Mouse (Mus musculus) frontal cortex, postnatal 10 days (tissue): ENCODE measurements at regions not wholly inside any gene's neighbourhood (a gene's known extent, or its start where the extent isn't known, plus 50 kb on each side); places are given as distances from the start of the nearest gene placed in this dataset.

ENCODE experiments used
- DNase-seq, 2 experiments: peaks; one replicate each; pipeline ENCODE4 v3.0.0; 2022; ENCODE audit warnings: low spot score in 2 of 2, mixed read lengths in 1 of 2

DNA sequence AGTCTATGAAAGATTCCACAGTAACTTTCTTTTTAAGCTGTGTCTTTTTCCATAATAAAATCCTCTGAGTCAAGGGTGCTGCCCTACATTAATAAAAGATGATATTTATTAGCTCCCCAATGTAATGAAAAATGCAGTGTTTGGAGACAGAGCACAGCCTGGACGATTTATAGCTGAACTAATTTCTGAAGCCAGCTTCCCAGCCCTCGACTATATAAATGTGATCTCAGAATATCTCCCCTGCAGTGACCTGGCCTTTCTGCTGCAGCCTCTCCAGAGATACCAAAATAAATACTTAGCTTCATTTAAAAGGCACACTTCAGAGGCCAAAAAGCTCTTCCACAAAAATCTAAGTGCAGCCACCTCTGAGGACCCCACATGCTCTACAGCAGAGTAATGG lies 534.7 kb downstream of the Zfp619 start:
- DNase-seq, result no peak

DNA sequence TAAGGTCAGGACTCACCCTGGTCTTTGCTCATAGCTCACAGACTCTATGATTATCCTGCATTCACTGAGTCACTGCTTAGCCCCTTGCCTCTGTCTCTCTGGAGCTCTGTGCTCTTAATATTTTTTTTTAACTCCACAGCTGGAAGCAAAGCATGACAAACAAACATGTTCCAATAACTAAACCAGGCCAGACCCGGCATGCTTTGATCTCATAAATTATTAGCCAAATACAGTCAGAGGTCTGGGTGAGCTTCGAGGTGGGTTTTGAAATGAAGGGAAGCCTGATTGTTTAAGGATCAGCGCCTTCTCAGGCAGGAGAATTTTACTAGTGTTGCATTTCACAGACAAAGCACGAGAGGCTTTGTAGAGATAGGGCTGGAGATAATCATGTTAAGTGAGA lies 541.3 kb downstream of the Zfp619 start:
- no peak for DNase-seq

GRCm38 (mm10) chr7:40064631-40065030 lies 547.1 kb downstream of the Zfp619 start:
- DNase-seq, result no peak

DNA sequence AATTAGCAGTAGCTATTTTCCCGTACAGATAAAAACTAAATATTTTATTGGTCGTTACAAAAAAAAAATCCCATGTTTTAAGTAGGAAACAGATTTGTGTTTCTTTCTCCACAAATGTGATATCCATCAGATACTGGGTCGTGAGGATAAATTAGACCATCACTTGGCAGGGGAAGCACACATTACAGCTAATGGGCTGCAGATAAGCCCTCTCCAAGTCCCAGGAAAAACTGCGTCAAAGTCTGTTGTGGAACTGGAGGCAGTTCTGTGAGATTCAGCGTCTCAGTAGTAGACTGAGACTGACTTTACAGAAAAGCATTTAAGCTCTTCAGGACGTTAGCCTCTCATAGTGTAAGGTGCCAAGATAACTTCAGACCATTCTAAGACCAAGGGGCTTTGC lies 548.0 kb downstream of the Zfp619 start:
- no peak for DNase-seq

GRCm38 (mm10) chr7:40067378-40067777 lies 549.8 kb downstream of the Zfp619 start:
- DNase-seq, result no peak

GRCm38 (mm10) chr7:40071313-40071712 lies 553.7 kb downstream of the Zfp619 start:
- no peak for DNase-seq

DNA sequence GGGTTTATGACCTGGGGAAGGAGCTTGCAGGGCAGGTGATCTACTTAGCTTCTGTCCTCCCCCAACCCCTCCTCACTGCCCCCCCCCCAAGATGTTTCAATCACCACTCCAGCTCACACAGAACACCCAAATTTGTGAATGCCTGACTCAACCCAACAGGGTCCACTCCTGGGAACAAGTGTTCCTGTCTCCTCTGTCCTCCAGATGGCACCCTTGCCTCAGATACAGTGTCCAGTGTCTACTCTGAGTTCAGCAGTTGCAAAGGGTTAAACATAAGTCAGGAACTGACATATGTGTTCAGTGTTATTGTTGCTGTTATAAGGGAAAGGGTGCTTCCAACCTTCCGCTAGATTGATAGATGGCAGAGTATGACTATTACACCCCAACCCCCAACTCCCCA lies 554.9 kb downstream of the Zfp619 start:
- peak in 1 of 2 experiments; percentile 16 for DNase-seq

DNA sequence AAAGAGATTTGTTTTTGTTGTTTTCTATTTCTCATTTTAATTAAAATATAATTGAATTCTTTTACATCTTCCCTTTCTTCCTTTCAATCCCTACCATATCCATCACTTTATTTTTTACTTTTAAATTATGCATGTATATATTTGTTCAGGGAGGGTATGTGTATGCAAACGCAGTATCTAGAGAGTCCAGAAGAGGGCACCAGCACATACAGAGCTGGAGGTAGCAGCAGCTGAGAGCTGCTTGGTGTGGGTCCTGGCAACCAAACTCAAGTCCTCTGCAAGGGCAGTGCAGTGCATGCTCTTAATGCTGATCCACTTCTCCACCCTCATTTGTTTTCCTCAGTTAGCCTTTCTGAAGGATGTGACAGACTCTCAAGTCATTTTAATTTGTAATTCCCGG lies 568.7 kb downstream of the Zfp619 start:
- DNase-seq, result no peak

DNA sequence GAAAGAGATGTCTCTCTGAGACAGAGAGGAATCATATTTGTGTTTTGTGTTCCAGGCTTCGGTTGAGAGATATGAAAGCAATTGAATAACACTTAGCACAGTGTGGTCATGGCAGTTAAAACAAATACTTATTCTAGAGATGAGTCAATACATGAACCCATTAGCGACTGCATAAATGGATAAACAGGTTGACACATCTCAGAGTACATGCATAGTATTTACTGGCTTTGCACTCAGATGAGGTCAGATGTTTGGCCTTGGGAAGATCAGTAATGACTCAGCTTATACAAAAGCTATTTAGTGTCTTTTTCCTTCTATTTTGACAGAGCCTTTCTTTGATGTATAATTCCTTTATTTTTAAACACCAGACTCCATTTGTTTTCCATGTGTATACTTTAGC lies 579.5 kb downstream of the Zfp619 start:
- DNase-seq, result no peak

GRCm38 (mm10) chr7:40103057-40103945 lies 585.7 kb downstream of the Zfp619 start:
- DNase-seq, result no peak

DNA sequence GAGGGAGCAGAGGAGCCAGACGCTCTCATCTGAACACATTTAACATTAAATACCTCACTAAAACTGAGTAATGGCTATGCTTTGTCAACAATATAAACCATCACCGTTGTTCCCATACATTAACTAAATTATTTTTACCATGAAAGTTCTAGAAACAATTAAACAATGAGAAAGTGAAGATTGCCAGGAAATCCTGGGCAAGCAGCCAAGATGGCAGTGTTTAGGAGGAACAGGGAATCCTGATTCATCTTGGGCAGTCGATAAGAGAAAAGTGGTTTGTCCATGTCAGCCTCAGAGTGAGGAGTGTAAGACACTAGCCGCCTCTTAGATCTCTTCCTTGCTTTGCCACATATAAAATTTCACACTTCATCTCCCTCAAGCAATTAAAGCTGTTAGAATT lies 625.3 kb downstream of the Zfp619 start:
- no peak for DNase-seq

DNA sequence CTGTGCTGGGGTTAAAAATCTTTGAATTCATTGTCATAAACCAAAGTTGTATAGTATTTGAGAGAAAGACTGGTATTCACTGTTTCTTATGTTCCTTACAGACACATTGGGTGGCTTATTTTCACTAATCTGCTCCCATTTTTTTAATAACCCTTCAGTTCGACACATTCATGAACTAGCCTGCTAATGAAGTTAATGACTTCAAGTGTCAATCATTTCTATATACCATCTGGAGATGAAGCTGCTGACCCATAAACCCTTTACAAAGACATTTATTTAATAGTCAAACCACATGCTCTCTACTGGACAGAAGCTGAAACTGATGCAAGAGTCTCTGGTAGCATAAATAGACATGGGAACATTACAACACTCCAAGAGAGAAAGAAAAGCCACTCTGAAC lies 626.9 kb downstream of the Zfp619 start:
- no peak for DNase-seq

GRCm38 (mm10) chr7:40177570-40177969 lies 660.0 kb downstream of the Zfp619 start:
- DNase-seq, result no peak

DNA sequence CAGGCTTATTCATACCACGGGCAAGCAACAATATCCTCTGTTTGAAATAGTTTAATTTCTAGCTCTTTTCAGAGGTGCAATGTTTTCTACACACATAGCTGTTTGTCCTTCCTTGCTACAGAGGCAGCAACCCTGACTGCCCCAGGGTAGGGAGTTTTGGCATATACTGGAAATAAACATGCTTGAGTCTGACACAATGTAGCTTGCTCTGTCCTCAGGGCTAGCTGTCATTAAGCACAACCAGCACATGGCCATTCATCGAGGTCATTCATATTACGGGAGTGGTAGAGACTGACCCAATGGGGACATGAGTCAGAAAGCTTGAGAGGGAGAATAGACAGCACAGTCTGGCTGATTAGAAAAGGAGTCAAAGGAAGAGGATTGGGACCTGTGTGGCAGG lies 677.8 kb downstream of the Zfp619 start:
- no peak for DNase-seq

DNA sequence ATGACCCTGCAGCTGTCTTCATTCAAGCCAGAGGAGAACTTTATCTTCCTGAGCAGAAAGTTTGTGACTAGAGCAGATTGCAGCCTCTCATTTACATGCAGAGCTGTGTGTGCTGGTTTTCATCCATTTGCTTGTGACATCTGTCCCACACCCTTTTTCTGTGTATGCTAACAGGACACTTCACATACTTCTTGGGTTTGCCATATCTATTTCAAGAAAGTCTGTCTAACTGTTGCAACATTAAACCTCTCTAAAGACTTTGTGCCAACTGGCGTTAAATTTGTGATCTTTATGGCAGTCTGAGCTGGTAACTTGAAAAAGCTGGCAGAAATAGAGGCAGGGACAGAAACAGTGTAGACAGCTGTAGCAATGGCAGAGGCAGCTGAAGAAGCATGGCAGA lies 685.0 kb downstream of the Zfp619 start:
- peak in 1 of 2 experiments; percentile 27 for DNase-seq

- no peak for DNase-seq
Observed at GRCm38 (mm10) chr7:40211956-40212355, 686.2 kb upstream of the Vstm2b start.

DNA sequence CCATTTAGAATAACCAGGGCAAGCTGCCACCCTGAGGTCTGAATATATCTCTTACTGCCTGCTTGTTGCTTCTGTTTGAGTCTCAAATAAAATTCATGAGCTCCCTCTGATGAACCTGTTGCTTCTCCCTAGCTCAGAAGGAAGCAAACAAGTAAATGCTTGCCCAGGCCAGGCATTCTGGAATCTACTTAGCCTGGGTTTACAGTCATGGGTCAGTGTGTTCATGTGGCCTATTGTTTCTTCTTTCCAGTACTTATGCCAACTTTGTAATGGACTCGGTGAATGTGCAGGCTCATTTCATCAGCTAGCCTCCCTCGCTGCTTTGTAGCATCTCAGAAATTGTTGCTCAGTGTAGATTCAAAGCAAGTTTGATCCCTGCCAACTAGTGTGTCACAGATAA lies 685.6 kb upstream of the Vstm2b start:
- DNase-seq, result no peak

DNA sequence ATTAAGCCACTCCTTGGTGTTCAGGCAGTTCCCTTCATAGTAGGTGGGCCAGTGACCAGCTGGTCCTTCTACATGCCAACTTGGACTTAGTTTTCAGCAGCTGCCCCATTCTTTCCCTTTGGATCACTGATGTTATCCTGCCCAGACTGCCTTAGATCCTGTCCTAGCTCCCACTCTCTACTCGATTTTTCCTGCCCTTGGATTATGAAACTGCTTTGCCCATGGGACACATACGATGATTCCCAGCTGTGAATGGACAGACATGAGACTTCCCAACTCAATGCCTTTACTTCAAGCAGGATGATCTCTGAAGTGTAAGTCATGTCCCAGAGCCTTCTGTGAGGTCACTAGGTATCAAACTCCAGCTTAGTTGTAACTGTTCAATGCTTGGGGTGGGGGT lies 684.5 kb upstream of the Vstm2b start:
- no peak for DNase-seq

DNA sequence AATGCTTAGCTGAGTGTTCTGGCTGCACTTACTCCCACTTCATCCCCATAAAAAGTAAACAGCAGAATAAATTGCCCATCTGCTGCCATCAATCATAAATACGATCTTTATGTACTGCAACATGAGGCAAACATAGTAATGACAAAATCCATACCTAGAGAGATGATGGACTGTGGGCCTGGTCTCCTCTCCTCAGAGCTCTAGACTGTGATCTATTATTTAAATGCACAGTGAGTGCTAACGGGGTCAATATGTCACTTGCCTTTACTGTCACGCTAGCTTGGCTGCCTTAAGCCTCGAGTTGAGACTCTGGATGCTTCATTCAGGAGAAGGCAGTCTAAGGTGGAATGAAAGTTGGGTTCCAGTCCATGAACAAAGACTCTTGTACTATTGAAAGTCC lies 683.7 kb upstream of the Vstm2b start:
- no peak for DNase-seq

DNA sequence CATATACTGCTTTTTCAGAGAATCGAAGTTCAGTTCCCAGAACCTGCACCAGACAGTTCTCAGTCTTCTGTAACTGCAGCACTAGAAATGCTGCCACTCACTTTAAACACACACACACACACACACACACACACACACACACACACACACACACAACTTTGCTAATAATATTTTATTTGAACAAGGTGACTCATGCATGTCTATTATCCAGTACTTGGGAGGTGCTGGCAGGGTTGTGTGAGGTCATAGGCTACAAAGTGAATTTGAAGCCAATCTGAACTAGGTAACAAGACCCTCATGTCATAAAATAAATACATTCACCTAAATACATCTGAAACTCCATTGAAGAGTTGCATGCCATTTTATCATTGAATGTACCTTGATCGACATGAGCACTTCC lies 682.9 kb upstream of the Vstm2b start:
- no peak for DNase-seq

- DNase-seq, result no peak
Observed at GRCm38 (mm10) chr7:40220549-40220948, 677.6 kb upstream of the Vstm2b start.

DNA sequence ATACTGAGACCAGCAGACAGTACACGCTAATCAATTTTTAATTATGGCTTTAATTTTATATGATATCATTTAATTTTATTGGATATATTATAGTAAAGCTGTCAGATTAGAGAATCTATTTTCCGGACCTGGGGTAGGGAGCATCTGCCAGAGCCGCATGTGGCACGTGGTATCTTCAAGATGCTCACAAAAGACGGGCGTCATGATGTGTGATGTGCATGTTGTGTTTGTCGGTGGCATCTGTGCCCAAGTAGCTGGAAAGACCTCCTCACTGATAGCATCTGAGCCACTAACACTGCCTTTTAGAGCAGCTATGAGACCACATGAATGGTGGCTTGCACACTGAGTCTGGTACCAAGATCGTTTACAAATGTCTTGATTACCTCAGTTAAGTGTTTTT lies 652.9 kb upstream of the Vstm2b start:
- no peak for DNase-seq

DNA sequence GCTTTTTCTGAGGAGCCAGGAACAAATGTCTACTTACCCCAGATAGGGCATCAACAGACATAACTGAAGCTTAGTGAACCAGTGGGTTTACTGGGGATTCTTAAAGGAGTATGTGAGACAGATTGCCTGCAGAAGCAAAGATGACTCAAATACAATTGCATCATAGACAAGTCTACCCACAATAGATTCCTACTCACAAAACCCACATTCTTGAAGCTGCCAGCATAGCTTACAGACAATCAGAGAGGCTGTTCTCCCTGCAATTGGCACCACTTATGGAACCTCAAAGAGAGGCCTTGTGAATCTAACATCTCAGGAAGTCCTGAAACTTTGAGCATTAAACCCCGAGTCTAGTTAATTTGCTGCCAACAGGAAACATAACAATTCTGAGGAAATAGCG lies 649.6 kb upstream of the Vstm2b start:
- DNase-seq, result no peak

- DNase-seq, result no peak
Observed at GRCm38 (mm10) chr7:40253486-40253885, 644.6 kb upstream of the Vstm2b start.
